Mouse (Mus musculus): ENCODE measurements around the gene Nxph1. TPM values are rescaled to one million over a fixed set of nuclear protein-coding genes. Genes with fewer than 3 reads are reported as not detected.

Gene Nxph1
- total and polyA plus RNA-seq, 3 experiments, result not detected

DNA sequence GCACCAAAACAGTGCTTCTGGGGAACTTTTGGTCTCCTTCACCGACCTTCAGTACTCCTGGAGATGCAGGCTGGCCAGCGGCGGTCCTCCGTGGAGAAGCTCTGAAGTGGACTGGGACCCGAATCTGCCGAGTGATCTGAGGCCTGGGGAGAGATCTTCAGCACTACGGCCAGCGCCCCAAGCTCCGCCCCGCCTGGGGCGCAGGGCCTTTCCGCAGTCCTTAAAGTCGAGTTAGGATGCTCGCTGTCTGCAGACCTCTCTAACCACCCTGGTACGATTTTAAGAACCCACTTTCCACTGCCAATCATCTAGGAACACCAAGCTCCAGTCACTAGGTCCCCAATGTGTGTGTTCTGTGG, 9.3 kb downstream of the Nxph1 start:
- Histone ChIP-seq H3K27ac (no peak overlapping the region), H3K9ac (ENCODE audit: low read depth, low read length) (no peak overlapping the region), H3K27me3 (ENCODE audit: control insufficient read depth, insufficient read depth, low read length) (peaks cover 9% of the 10 kb centered on the region), H3K4me3 (no peak overlapping the region), H3K79me2 (replicated peaks; ENCODE audit: control insufficient read depth, insufficient read depth, low read length) (no peaks in the 10 kb centered on the region), H3K36me3 (ENCODE audit: control insufficient read depth, insufficient read depth, low read length) (no peaks in the 10 kb centered on the region), H3K4me1 (ENCODE audit: control insufficient read depth, insufficient read depth, low read length) (no peaks in the 10 kb centered on the region)
- no peak for TF ChIP-seq CTCF (IDR thresholded peaks at IDR 0.05)
- TF ChIP-seq POLR2A (IDR thresholded peaks at IDR 0.05; ENCODE audit: insufficient read depth, low read depth, low read length), result no peak
- TF ChIP-seq EP300 (IDR thresholded peaks at IDR 0.05; ENCODE audit: insufficient read depth, low read depth, low read length), result no peak
- 2% methylated on average over 15 of the region's 15 CpGs for WGBS
- intact Hi-C loops (cut with DNase I), result no loop called here
- DNase-seq, result no peak

DNA sequence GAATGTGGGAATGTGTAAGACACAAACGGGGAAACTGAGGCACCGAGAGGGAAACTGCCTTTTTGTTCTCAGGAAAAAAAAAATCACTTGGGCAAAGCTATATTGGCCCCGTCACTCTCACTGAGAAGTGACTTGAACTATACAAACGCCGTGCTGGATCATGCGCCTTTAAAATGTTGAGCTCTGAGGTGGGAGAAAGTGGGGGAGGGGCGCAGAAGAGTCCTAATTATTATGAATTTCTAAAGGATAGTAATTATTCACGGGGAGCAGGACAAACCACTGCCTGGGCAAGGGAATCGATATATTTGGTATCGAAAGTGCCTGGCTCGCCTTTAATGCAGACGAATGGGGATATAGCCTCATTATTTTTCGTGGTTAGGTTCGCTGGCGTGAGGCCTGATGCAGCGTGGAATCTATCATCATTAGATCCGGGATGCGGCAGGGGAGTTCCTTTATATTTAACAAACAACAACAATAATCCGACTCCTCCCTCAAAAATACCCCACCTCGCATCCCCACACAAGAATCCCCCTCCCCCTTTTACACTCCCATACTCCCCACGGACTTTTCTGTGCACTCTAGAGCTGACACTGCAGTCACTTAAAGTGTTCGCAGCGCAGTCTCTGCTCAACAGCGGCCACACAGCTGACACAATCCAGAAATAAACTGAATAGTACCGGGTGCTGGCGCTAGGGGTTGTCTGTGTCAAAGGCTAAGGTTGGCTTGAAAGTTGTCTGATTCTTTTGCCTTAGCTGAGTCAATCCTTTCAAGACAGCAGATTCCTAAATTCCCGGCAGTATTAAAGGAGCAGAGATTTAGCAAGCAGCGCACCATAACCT, 10.1 kb downstream of the Nxph1 start:
- DNase-seq, result no peak
- H3K36me3 ChIP-seq (ENCODE audit: control insufficient read depth, insufficient read depth, low read length), result no peaks in the 10 kb centered on the region
- no peak overlapping the region for H3K27ac ChIP-seq
- peaks cover 9% of the 10 kb centered on the region for H3K27me3 ChIP-seq (ENCODE audit: control insufficient read depth, insufficient read depth, low read length)
- H3K4me1 ChIP-seq (ENCODE audit: control insufficient read depth, insufficient read depth, low read length), result no peaks in the 10 kb centered on the region
- no peaks in the 10 kb centered on the region for H3K79me2 ChIP-seq (replicated peaks; ENCODE audit: control insufficient read depth, insufficient read depth, low read length)
- 5% methylated on average over 28 of the region's 28 CpGs for WGBS
- intact Hi-C loops (cut with DNase I), result no loop called here
- H3K4me3 ChIP-seq, result no peak overlapping the region
- no peak overlapping the region for H3K9ac ChIP-seq (ENCODE audit: low read depth, low read length)
- TF ChIP-seq POLR2A (IDR thresholded peaks at IDR 0.05; ENCODE audit: insufficient read depth, low read depth, low read length), result no peak
- no peak for TF ChIP-seq EP300 (IDR thresholded peaks at IDR 0.05; ENCODE audit: insufficient read depth, low read depth, low read length)
- TF ChIP-seq CTCF (IDR thresholded peaks at IDR 0.05), result peak; percentile 43

DNA sequence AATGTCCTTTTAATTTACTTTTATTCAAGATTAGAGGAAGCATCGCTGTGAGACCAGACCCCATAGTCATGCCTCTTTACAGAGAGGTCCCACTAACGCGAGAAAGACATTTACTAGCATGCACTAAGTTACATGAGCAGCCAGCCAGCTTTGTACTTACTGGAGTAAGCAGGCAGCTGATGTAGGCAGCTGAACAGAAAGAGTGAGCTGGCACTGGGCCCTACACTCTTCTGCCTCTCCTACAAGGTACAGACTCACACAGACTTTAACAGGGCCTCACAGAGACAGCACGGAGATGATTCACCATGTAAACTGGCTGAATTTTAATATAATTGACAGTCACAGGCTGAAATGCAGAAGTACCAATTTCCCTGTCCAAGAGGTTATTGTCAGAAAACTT, 11.6 kb downstream of the Nxph1 start:
- intact Hi-C loops (cut with DNase I), result no loop called here
- 68% methylated on average over 4 of the region's 4 CpGs for WGBS
- no peak for DNase-seq
- Histone ChIP-seq H3K27me3 (ENCODE audit: control insufficient read depth, insufficient read depth, low read length) (peaks cover 9% of the 10 kb centered on the region), H3K9ac (ENCODE audit: low read depth, low read length) (no peak overlapping the region), H3K79me2 (replicated peaks; ENCODE audit: control insufficient read depth, insufficient read depth, low read length) (no peaks in the 10 kb centered on the region), H3K4me3 (no peak overlapping the region), H3K36me3 (ENCODE audit: control insufficient read depth, insufficient read depth, low read length) (no peaks in the 10 kb centered on the region), H3K27ac (no peak overlapping the region), H3K4me1 (ENCODE audit: control insufficient read depth, insufficient read depth, low read length) (no peaks in the 10 kb centered on the region)
- TF ChIP-seq POLR2A (IDR thresholded peaks at IDR 0.05; ENCODE audit: insufficient read depth, low read depth, low read length), result no peak
- TF ChIP-seq CTCF (IDR thresholded peaks at IDR 0.05), result no peak
- TF ChIP-seq EP300 (IDR thresholded peaks at IDR 0.05; ENCODE audit: insufficient read depth, low read depth, low read length), result no peak

DNA sequence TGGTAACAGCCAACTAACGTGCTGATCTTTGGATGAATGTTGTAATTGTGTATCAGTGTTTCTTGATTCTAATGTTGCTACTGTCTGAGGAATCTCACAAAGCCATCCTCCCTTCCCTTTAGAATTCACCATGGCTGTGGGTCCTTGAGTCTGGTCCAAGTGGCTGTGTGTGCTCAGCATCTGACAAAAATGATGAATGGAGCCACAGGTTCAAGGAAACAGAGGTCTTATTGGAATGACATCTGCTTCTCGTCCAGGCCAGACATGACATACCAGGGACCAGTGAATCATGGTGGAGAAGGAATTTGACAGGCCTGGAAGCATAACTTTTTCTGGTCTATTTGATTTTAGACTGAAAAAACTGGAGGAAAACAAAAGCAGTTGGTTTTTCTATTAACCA, 22.3 kb downstream of the Nxph1 start:
- intact Hi-C loops (cut with DNase I), result no loop called here
- WGBS, result 47% methylated on average over 2 of the region's 2 CpGs
- DNase-seq, result no peak

DNA sequence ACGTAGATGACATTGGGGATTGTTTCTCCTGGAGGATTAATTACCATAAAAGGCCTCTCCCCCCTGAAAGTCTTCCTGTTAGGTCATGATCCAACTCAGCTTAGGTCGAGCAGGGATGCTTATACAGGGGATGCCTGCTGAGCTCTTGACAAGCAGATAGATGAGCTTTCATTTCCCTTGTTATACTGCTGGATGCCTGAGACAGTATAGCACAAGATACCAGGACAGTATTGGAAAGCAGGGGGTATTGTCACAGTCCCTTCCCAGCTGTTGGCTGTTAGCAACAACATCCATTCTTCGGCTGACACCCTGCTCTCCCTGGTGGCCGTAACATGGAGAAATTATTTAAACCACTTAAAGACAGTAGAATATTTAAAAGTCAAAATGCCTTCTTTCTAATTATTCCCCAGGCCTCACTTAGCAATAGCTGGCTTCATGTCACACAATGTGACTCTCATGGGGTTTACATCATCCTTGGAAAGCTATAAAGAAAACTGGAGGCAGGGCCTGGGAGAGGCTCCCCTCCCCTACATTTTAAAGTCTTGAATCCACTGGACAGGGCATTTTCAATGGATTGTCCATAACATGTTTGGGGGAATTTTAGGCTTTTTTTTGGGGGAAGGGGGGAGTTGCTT, 31.1 kb downstream of the Nxph1 start:
- no peak for TF ChIP-seq CTCF (IDR thresholded peaks at IDR 0.05)
- Histone ChIP-seq H3K4me3 (no peak overlapping the region), H3K79me2 (replicated peaks; ENCODE audit: control insufficient read depth, insufficient read depth, low read length) (no peaks in the 10 kb centered on the region), H3K27me3 (ENCODE audit: control insufficient read depth, insufficient read depth, low read length) (0 out of 2 replicates have a peak, but pooled peaks cover 1% of the 10 kb centered on the region), H3K9ac (ENCODE audit: low read depth, low read length) (no peak overlapping the region), H3K4me1 (ENCODE audit: control insufficient read depth, insufficient read depth, low read length) (no peaks in the 10 kb centered on the region), H3K27ac (no peak overlapping the region), H3K36me3 (ENCODE audit: control insufficient read depth, insufficient read depth, low read length) (no peaks in the 10 kb centered on the region)
- DNase-seq, result no peak
- WGBS, result 43% methylated on average over 4 of the region's 4 CpGs
- intact Hi-C loops (cut with DNase I), result no loop called here

More for the DNA sequence above, 22.3 kb downstream of the Nxph1 start:
- no peaks in the 10 kb centered on the region for H3K79me2 ChIP-seq (replicated peaks; ENCODE audit: control insufficient read depth, insufficient read depth, low read length)
- no peak overlapping the region for H3K27ac ChIP-seq
- no peaks in the 10 kb centered on the region for H3K27me3 ChIP-seq (ENCODE audit: control insufficient read depth, insufficient read depth, low read length)
- TF ChIP-seq CTCF (IDR thresholded peaks at IDR 0.05) (no peak), EP300 (IDR thresholded peaks at IDR 0.05; ENCODE audit: insufficient read depth, low read depth, low read length) (no peak), POLR2A (IDR thresholded peaks at IDR 0.05; ENCODE audit: insufficient read depth, low read depth, low read length) (no peak)
- no peaks in the 10 kb centered on the region for H3K4me1 ChIP-seq (ENCODE audit: control insufficient read depth, insufficient read depth, low read length)
- H3K4me3 ChIP-seq, result no peak overlapping the region
- no peaks in the 10 kb centered on the region for H3K36me3 ChIP-seq (ENCODE audit: control insufficient read depth, insufficient read depth, low read length)
- no peak overlapping the region for H3K9ac ChIP-seq (ENCODE audit: low read depth, low read length)

DNA sequence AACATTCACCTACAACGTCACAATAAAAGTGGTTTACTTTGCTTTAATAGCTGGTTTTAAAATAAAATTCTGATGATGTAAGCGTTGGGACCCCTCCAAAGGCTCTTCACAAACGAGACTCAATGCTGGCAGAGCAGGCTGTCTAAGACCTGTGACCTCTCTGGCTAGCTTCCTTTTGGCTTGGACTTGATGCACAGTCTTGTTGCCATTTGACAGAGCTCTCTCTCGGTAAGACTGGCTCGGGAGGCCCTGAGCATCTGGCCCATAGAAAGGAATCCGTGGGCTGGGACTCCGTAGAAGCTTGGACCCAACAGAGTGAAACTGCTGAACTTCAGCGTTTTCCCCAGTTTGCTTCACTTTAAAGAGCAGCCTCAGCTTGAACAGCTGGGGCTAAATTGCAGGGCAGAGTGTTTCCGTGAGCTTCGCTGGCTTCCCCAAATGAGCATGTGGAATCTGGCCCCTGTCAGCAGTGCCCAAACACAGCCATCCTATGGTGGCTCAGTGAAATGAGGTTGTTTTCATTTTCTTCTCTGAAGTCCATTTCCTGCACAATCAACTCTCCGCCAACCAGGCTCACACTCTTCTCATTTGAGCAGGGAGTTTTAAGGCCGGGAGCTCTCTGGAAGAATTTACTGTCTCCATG, 48.2 kb downstream of the Nxph1 start:
- Histone ChIP-seq H3K9ac (ENCODE audit: low read depth, low read length) (no peak overlapping the region), H3K4me1 (ENCODE audit: control insufficient read depth, insufficient read depth, low read length) (no peaks in the 10 kb centered on the region), H3K36me3 (ENCODE audit: control insufficient read depth, insufficient read depth, low read length) (no peaks in the 10 kb centered on the region), H3K27ac (no peak overlapping the region), H3K79me2 (replicated peaks; ENCODE audit: control insufficient read depth, insufficient read depth, low read length) (no peaks in the 10 kb centered on the region), H3K4me3 (no peak overlapping the region), H3K27me3 (ENCODE audit: control insufficient read depth, insufficient read depth, low read length) (no peaks in the 10 kb centered on the region)
- 57% methylated on average over 12 of the region's 12 CpGs for WGBS
- intact Hi-C loops (cut with DNase I), result no loop called here
- TF ChIP-seq CTCF (IDR thresholded peaks at IDR 0.05) (no peak), EP300 (IDR thresholded peaks at IDR 0.05; ENCODE audit: insufficient read depth, low read depth, low read length) (no peak), POLR2A (IDR thresholded peaks at IDR 0.05; ENCODE audit: insufficient read depth, low read depth, low read length) (no peak)
- peak; percentile 23 to 49 for DNase-seq

Data from heart, adult 2 months (tissue).